In genomic region chr15:87936041-87936440, GRCm38 (mm10) we compare ENCODE assay signal across 20 mouse cellular contexts.
DNase-seq lines count a peak whose midpoint lies in the region; ATAC-seq lines count a peak whose summit lies in the region.
"Had no signal": no experiment of that assay in that cellular context is flagged by ENCODE, and none has a peak within 500 bp of the region (broad histone marks: within the 10 kb centered on the region; RNA-seq: fewer than 3 reads in every experiment).

No protein-coding gene starts in this region.

- no peak overlapping the region for H3K4me3 ChIP-seq in hindbrain, embryonic 10.5 days
- H3K4me3 ChIP-seq in hindbrain, embryonic 11.5 days (ENCODE audit: low read depth, low read length) = no peak overlapping the region
- H3K4me3 ChIP-seq in megakaryocyte, embryonic 14.5 days (replicated peaks) = peak overlapping the region; percentile 6
- H3K4me3 ChIP-seq: embryonic facial prominence, embryonic 10.5 days; forebrain, embryonic 13.5 days; heart, embryonic 10.5 days had no signal

- WGBS in hindbrain, embryonic 10.5 days = 73% methylated on average over 6 of the region's 6 CpGs
- WGBS in hindbrain, embryonic 11.5 days = 65% methylated on average over 6 of the region's 6 CpGs

- no peak overlapping the region for H3K9ac ChIP-seq in hindbrain, embryonic 11.5 days (ENCODE audit: low read depth, low read length)
- H3K9ac ChIP-seq: forebrain, embryonic 13.5 days; forebrain, postnatal 0 days had no signal

- H3K4me2 ChIP-seq in hindbrain, embryonic 11.5 days (replicated peaks; ENCODE audit: low read depth, low read length) = no peak overlapping the region
- H3K4me2 ChIP-seq: forebrain, embryonic 13.5 days had no signal

- H3K9me3 ChIP-seq in hindbrain, embryonic 10.5 days = no peaks in the 10 kb centered on the region
- H3K9me3 ChIP-seq in hindbrain, embryonic 11.5 days (ENCODE audit: control insufficient read depth, low read length) = no peaks in the 10 kb centered on the region
- H3K9me3 ChIP-seq in megakaryocyte, embryonic 14.5 days = peaks cover 85% of the 10 kb centered on the region
- H3K9me3 ChIP-seq: embryonic facial prominence, embryonic 10.5 days; forebrain, embryonic 13.5 days; heart, embryonic 10.5 days had no signal

- no peaks in the 10 kb centered on the region for H3K36me3 ChIP-seq in hindbrain, embryonic 10.5 days
- no peaks in the 10 kb centered on the region for H3K36me3 ChIP-seq in hindbrain, embryonic 11.5 days (ENCODE audit: control insufficient read depth, insufficient read depth, low read length)
- no peaks in the 10 kb centered on the region for H3K36me3 ChIP-seq in megakaryocyte, embryonic 14.5 days (replicated peaks; ENCODE audit: low read length)
- H3K36me3 ChIP-seq: embryonic facial prominence, embryonic 10.5 days; heart, embryonic 10.5 days had no signal

- peaks cover 4% of the 10 kb centered on the region; the same call in 1 of the 2 replicates for H3K4me1 ChIP-seq in hindbrain, embryonic 10.5 days (replicated peaks)
- H3K4me1 ChIP-seq in hindbrain, embryonic 11.5 days (replicated peaks; ENCODE audit: control insufficient read depth, insufficient read depth, low read length) = no peaks in the 10 kb centered on the region
- H3K4me1 ChIP-seq in megakaryocyte, embryonic 14.5 days = no peaks in the 10 kb centered on the region
- H3K4me1 ChIP-seq: embryonic facial prominence, embryonic 10.5 days; heart, embryonic 10.5 days had no signal

- peak; percentile 69 to 84 for DNase-seq in cerebellum, postnatal 10 days
- DNase-seq in cerebellum, postnatal 25 days = no peak
- DNase-seq in hindbrain, embryonic 10.5 days (ENCODE audit: low spot score) = peak; percentile 9
- no peak for DNase-seq in hindbrain, embryonic 11.5 days (ENCODE audit: low spot score)
- DNase-seq in 3134 (ENCODE audit: extremely low read depth, insufficient read length, low spot score) = peak; percentile 4
- DNase-seq: adrenal gland, adult 2 months; adrenal gland, postnatal 36 days; forebrain, postnatal 0 days; gastrocnemius, postnatal 36 days; heart, adult 18-20 months; heart, postnatal 10 days had no signal

- no peak for ATAC-seq in hindbrain, embryonic 11.5 days (ENCODE audit: low FRiP score)
- no peak for ATAC-seq in megakaryocyte, adult 5-6 weeks (ENCODE audit: poor library complexity, severe bottlenecking)
- ATAC-seq: activated CD4-positive, CD25-positive, alpha-beta regulatory T cell, adult 4 months; forebrain, embryonic 13.5 days; forebrain, postnatal 0 days; intestine, embryonic 16.5 days; Patski had no signal

- H3K27me3 ChIP-seq in hindbrain, embryonic 10.5 days (ENCODE audit: insufficient read depth, poor library complexity, severe bottlenecking) = no peaks in the 10 kb centered on the region
- H3K27me3 ChIP-seq in hindbrain, embryonic 11.5 days (ENCODE audit: control insufficient read depth, insufficient read depth, low read length) = no peaks in the 10 kb centered on the region
- no peaks in the 10 kb centered on the region for H3K27me3 ChIP-seq in megakaryocyte, embryonic 14.5 days (replicated peaks)
- H3K27me3 ChIP-seq: CH12.LX; forebrain, embryonic 13.5 days had no signal

- H3K27ac ChIP-seq in hindbrain, embryonic 10.5 days = no peak overlapping the region
- no peak overlapping the region for H3K27ac ChIP-seq in hindbrain, embryonic 11.5 days (ENCODE audit: low read depth, low read length)
- H3K27ac ChIP-seq: embryonic facial prominence, embryonic 10.5 days; forebrain, embryonic 13.5 days; heart, embryonic 10.5 days had no signal

Comparison
In these comparisons a context has a peak if more than half of its experiments do, and no peak if none do; other contexts are left out.
1. DNase-seq: peak in cerebellum, postnatal 10 days (2 of 2), hindbrain, embryonic 10.5 days (single experiment) and 3134 (single experiment); none in cerebellum, postnatal 25 days (0 of 2) and hindbrain, embryonic 11.5 days (single experiment).